Mouse (Mus musculus): ENCODE measurements around the gene Samd13.

Samd13 gene

GRCm38 (mm10) chr3:146671121-146671520 is 14.3 kb downstream of the Samd13 start:
- in situ Hi-C loops (cut with MseI, MboI): no loop called here

DNA sequence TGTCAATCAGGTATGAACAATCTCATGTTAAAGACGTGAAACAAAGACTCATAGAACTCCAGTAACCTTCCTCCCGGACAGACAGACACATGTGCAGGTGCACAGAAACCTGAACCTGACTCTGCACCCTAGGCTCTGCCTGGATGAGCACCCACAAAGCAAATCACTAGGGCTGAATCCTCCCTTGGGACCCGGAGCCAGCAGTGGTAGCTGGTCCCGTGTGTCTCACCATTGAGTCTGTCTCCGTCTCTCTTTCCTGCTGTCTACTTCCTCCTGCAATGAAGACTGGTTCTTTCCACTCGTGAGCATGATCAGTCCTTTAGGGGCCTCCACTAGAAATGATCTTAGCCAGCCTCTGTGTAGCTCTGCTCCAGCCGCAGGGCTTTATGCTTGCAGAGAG is 23.5 kb downstream of the Samd13 start:
- in situ Hi-C loops (cut with MseI, MboI): no loop called here

- in situ Hi-C loops (cut with MseI, MboI): no loop called here
These were observed 24.4 kb downstream of the Samd13 start for GRCm38 (mm10) chr3:146661001-146661400.

DNA sequence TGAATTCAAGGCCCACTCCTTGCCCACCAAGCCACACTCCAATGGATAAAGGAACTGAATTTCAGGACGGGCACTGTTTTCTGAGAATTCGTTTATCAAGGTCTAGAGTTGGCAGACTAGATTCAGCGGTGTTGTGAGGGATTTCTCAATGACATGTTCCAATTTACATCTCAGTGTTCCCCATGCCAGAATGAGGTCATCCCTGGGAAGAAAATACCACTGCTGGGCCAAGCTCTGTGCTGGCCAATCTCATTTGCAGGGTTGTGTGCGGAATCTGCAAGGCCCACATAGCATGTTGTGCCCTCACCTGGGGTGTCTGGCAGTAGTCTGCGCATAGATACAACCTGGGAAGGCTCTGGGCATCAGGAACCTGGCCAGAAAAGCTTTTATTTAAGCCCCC is 26.1 kb downstream of the Samd13 start:
- in situ Hi-C loops (cut with MseI, MboI): no loop called here

DNA sequence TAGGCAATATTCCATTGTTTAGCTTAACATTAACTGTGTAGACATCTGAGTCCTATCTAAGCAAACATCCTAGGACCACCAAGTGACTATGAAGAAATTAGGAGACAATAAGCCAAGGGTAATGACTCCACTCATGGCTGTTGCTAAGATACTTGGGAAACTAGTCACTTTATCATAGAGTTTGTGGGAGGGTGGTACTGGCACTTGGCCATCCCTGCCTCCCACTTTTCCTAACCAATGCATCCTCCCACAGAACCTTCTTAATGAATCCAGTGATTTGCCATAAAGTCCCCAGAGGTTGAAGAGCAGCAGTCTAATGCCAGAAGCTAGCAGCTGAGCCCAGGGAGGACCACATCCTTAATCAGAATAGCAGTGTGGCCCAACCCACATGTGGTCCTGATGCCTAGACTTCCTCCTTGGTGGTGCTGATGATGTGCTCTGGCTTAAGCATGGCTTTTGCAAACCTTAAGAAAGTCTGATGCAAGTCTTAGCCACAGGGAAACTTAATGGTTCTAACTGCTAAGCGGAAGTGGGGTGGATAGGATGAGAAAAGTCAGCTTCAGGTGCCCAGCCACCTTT is 27.2 kb downstream of the Samd13 start:
- in situ Hi-C loops (cut with MseI, MboI): no loop called here

GRCm38 (mm10) chr3:146657433-146657832 is 28.0 kb downstream of the Samd13 start:
- in situ Hi-C loops (cut with MseI, MboI): no loop called here

DNA sequence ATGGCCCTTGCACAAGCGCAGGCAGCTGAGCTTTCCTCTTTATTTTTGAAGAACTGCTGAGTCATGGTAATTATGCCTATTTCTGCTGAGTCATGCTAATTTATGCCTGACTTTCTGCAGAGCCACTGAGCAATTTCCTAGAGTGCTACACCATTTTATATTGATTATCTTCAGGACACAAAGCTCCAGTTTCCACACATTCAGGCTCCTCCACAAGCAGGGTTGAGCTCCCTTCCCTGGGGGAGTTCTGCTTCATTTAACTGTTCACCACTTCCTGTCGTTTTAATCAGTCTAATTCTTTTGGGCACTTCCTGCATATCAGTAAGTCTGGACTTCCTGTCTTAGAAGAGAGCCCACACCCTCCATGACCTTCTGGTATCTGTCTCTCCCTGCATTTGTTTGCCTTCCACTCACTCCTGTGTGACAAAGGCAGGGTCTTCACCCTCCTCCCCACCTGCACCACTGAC is 30.2 kb downstream of the Samd13 start:
- in situ Hi-C loops (cut with MseI, MboI): no loop called here

DNA sequence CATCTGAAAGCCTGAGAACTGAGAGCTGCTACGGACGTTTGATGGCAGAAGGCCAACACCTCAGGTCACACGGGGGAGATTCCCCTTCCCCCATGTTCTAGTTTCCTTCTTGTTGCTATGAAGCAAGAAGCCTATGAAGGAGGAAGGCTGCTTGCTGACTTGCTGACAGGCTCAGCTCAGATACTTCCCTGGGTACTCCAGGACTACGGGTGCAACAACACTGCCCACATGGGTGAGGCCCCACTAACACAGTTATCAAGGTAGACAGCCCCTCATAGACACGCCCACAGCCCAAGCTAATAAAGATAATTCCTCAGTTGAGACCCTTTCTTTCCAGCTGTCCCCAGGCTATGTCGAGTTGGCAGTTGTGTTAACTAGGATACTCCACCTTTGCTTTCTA is 31.7 kb downstream of the Samd13 start:
- in situ Hi-C loops (cut with MseI, MboI): no loop called here

DNA sequence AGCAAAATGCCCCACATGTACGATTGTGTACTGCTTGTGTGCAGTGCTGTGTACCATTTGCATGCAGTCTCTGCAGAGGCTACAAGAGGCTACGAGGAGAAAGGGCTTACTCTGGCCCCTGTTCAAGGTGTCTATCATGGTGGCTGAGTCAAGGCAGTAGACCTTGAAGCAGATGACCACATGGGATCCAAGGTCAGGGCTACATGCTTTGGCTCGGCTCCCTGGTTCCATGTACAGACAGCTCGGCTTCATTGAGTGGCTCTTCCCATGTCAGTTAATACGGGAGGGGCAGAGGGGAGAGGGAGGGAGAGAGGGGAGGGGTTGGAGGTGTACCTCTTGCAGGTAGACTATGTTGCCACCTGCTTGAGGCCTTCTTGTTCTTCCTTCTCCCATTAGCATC is 33.0 kb downstream of the Samd13 start:
- in situ Hi-C loops (cut with MseI, MboI): no loop called here

- in situ Hi-C loops (cut with MseI, MboI): no loop called here
These were observed 34.2 kb downstream of the Samd13 start, which contains the start of gene 4930503B20Rik for GRCm38 (mm10) chr3:146651217-146651616. Gene 4930503B20Rik, minus strand, starts transcription at chr3:146651317.

DNA sequence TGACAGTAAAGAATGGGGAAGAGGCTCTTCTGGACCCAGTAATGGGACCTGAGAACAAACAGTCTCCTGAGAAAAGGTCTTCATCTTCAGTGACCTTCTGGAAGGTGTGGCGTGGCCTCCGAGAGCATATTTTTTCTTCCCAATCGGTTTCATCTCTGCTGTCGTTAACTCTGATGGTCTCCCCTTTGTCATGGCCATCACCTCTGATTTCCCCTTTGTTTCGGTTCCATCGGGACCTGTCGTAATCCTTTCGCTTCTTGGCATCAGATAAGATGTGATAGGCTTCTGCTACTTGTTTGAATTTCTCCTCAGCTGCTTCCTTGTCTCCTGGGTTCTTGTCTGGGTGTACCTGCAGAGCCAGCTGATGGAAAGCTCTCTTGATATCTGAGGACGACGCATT is 34.7 kb downstream of the Samd13 start:
- in situ Hi-C loops (cut with MseI, MboI): no loop called here

DNA sequence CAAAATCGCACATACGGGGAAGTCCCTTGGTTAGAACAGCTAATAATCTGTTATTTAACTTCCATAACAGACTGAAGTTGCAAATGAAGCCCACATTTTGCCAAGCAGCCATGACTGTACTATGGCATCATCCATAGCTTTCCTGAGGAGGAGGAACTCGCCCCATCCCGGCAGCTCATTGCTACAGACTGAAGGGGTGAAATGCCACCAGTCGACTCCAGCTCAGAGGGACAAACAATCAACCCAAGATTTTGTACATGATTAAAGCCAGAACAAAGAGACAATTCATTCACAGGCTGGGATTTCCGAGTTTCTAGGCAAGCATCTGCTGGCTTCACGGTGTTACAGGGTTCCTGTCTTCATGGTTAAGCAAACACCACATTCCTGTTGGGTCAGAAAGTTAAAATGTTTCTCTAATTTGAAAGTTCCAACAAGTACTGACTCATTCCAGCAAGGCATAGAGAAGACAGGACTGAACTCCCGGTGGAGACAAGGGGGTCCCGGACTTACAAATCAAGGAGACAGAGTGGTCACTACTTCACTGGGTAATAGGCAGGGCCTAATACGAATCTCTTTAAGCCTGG is 36.0 kb downstream of the Samd13 start:
- in situ Hi-C loops (cut with MseI, MboI): no loop called here

- in situ Hi-C loops (cut with MseI, MboI): no loop called here
These were observed 43.5 kb downstream of the Samd13 start for GRCm38 (mm10) chr3:146641818-146642427.

GRCm38 (mm10) chr3:146632506-146632905 is 52.9 kb downstream of the Samd13 start:
- in situ Hi-C loops (cut with MseI, MboI): no loop called here

GRCm38 (mm10) chr3:146628227-146628982 is 57.0 kb downstream of the Samd13 start:
- in situ Hi-C loops (cut with MseI, MboI): no loop called here

- in situ Hi-C loops (cut with MseI, MboI): no loop called here
These were observed 59.6 kb downstream of the Samd13 start for GRCm38 (mm10) chr3:146625766-146626165.

DNA sequence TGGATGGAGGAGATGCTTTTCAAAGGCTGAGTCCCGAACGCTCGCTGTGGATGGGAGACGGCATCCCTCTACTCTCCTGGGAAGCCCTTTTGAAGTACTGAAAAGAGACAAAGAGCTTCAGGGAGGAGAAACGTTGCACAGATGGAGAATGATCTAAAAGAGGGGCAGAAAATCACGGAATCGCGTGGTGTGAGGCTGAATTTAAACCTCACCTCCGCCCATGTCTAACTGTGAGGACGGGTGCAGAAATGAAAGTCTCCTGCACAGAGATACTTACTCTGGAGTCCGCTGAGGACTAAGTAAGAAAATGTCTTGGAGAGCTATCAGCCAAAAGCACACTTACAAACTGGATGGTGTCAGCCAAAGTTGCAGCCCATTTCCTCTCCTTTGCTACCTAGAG is 63.4 kb downstream of the Samd13 start:
- in situ Hi-C loops (cut with MseI, MboI): no loop called here

GRCm38 (mm10) chr3:146620555-146621249 is 64.7 kb downstream of the Samd13 start:
- in situ Hi-C loops (cut with MseI, MboI): no loop called here

GRCm38 (mm10) chr3:146620101-146620500 is 65.3 kb downstream of the Samd13 start:
- in situ Hi-C loops (cut with MseI, MboI): no loop called here

GRCm38 (mm10) chr3:146618357-146618756 is 67.0 kb downstream of the Samd13 start:
- in situ Hi-C loops (cut with MseI, MboI): no loop called here

DNA sequence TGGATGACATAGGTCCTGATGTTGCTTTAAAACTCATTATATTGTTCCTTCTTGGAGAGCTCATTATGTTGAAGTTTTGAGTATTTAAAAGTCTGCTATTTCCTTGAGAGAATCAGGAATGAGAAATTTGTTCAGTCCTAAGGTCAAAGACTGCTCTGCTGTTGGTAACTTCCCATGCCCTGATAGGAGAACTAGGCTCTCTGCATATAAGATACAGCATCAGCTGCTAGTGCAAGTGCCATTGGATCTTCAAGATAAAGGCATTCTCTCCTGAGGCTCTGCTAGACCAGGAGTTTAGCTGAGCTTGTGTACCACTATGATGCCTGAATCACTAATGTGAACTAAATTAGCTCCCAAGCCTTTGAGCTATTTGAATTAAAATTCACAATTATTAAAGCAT is 67.4 kb downstream of the Samd13 start:
- in situ Hi-C loops (cut with MseI, MboI): no loop called here
